Mouse (Mus musculus) embryonic facial prominence, embryonic 11.5 days (tissue): ENCODE results near the gene Pnpla6. TPM values are rescaled to one million over a fixed set of nuclear protein-coding genes. Genes with fewer than 3 reads are reported as not detected.

Experiments
- ATAC-seq: fragments of 200-750 bp; cut with Nextera tagmentation; replicated peaks from 2 replicates; pipeline ENCODE4 v1.8.0; 2017; ENCODE audit warnings: low read depth; ENCODE audit not compliant: insufficient number of reproducible peaks, low FRiP score, low TSS enrichment
- DNase-seq: peaks from one replicate; pipeline ENCODE4 v3.0.0-alpha.2; 2015; ENCODE audit warnings: low spot score
- H3K27ac ChIP-seq: fragments of 300-500 bp; sonication (generic); replicated peaks from 2 replicates; pipeline ENCODE4 v1.5.1; 2014; ENCODE audit warnings: mild to moderate bottlenecking, low read depth, low read length, control low read depth
- H3K27me3 ChIP-seq: fragments of 300-500 bp; sonication (generic); 2 replicates; pipeline ENCODE4 v1.6.1; 2014; ENCODE audit warnings: mild to moderate bottlenecking, low read length, moderate library complexity, mixed read lengths; ENCODE audit not compliant: control insufficient read depth, insufficient read depth
- H3K36me3 ChIP-seq: fragments of 300-500 bp; sonication (generic); replicated peaks from 2 replicates; pipeline ENCODE4 v1.6.1; 2014; ENCODE audit warnings: low read depth, mild to moderate bottlenecking, low read length, moderate library complexity, mixed read lengths; ENCODE audit not compliant: control insufficient read depth, insufficient read depth
- H3K4me1 ChIP-seq: fragments of 300-500 bp; sonication (generic); 2 replicates; pipeline ENCODE4 v1.6.1; 2014; ENCODE audit warnings: low read length, mixed read lengths; ENCODE audit not compliant: control insufficient read depth, insufficient read depth
- H3K4me2 ChIP-seq: fragments of 300-500 bp; sonication (generic); 2 replicates; pipeline ENCODE4 v1.6.1; 2014; ENCODE audit warnings: low read depth, mild to moderate bottlenecking, control low read depth, low read length, moderate library complexity
- H3K4me3 ChIP-seq: fragments of 300-500 bp; sonication (generic); 2 replicates; pipeline ENCODE4 v1.5.1; 2014; ENCODE audit warnings: low read depth, low read length, control low read depth
- H3K9ac ChIP-seq: fragments of 300-500 bp; sonication (generic); replicated peaks from 2 replicates; pipeline ENCODE4 v1.6.1; 2014; ENCODE audit warnings: mild to moderate bottlenecking, control low read depth, low read length
- H3K9me3 ChIP-seq: fragments of 300-500 bp; sonication (generic); replicated peaks from 2 replicates; pipeline ENCODE4 v1.6.1; 2016; ENCODE audit warnings: mild to moderate bottlenecking, low read length, inconsistent platforms, mixed read lengths; ENCODE audit not compliant: control insufficient read depth
- WGBS: fragments of 180-500 bp; shearing (Covaris S2); extraction: QIAGEN DNeasy Blood & Tissue Kit; methylation state at CpG from one replicate; pipeline ENCODE4 v1.1.7; 2014; 5-methylcytosine and 5-hydroxymethylcytosine counted together
- polyA plus RNA-seq: library from polyadenylated mRNA; unstranded; fragments of >200 nt; fragmentation: Nextera tagmentation; extraction: Ambion mirVana; gene quantifications from 2 replicates; pipeline ENCODE4 v1.2.1, GENCODE M21; 2014

Pnpla6 gene
- polyA plus RNA-seq, 1 experiment from 2014 or later = 17.5 TPM

- H3K27me3 ChIP-seq = no peaks in the 10 kb centered on the region
- H3K4me2 ChIP-seq = no peak overlapping the region
- WGBS = 93% methylated on average over 9 of the region's 9 CpGs
- H3K9me3 ChIP-seq = no peaks in the 10 kb centered on the region
- H3K36me3 ChIP-seq = peaks cover 1% of the 10 kb centered on the region; the same call in 1 of the 2 replicates
- H3K27ac ChIP-seq = no peak overlapping the region
- no peak overlapping the region for H3K4me3 ChIP-seq
- H3K4me1 ChIP-seq = no peaks in the 10 kb centered on the region
- H3K9ac ChIP-seq = no peak overlapping the region; the same call in 1 of the 2 replicates
- DNase-seq (no peak), ATAC-seq (no peak)
Measured at GRCm38 (mm10) chr8:3536940-3537339, 21.8 kb downstream of the Pnpla6 start.

- ATAC-seq (no peak), DNase-seq (no peak)
- 94% methylated on average over 26 of the region's 26 CpGs for WGBS
- Histone ChIP-seq H3K4me1 (no peaks in the 10 kb centered on the region), H3K27me3 (no peaks in the 10 kb centered on the region), H3K27ac (no peak overlapping the region), H3K9ac (no peak overlapping the region), H3K4me3 (no peak overlapping the region), H3K36me3 (no peaks in the 10 kb centered on the region; the same call in 1 of the 2 replicates), H3K4me2 (no peak overlapping the region), H3K9me3 (no peaks in the 10 kb centered on the region)
Measured at GRCm38 (mm10) chr8:3537666-3538065, 22.5 kb downstream of the Pnpla6 start.

- no peak overlapping the region for H3K4me3 ChIP-seq
- no peak overlapping the region for H3K27ac ChIP-seq
- DNase-seq = no peak
- H3K9ac ChIP-seq = no peak overlapping the region
- H3K27me3 ChIP-seq = no peaks in the 10 kb centered on the region
- WGBS = 88% methylated on average over 7 of the region's 7 CpGs
- H3K4me2 ChIP-seq = no peak overlapping the region
- no peaks in the 10 kb centered on the region; the same call in 1 of the 2 replicates for H3K36me3 ChIP-seq
- no peaks in the 10 kb centered on the region for H3K4me1 ChIP-seq
- ATAC-seq = no peak
- H3K9me3 ChIP-seq = no peaks in the 10 kb centered on the region
Measured at GRCm38 (mm10) chr8:3539146-3539545, 24.0 kb downstream of the Pnpla6 start.

GRCm38 (mm10) chr8:3540076-3540475, 24.9 kb downstream of the Pnpla6 start:
- no peaks in the 10 kb centered on the region for H3K9me3 ChIP-seq
- H3K4me1 ChIP-seq = no peaks in the 10 kb centered on the region
- no peak overlapping the region for H3K4me3 ChIP-seq
- WGBS = 91% methylated on average over 4 of the region's 4 CpGs
- ATAC-seq = no peak
- DNase-seq = no peak
- no peak overlapping the region for H3K9ac ChIP-seq
- H3K27ac ChIP-seq = no peak overlapping the region
- H3K27me3 ChIP-seq = no peaks in the 10 kb centered on the region
- H3K4me2 ChIP-seq = no peak overlapping the region
- H3K36me3 ChIP-seq = no peaks in the 10 kb centered on the region; the same call in 1 of the 2 replicates

GRCm38 (mm10) chr8:3546511-3546910, 31.3 kb downstream of the Pnpla6 start:
- 89% methylated on average over 2 of the region's 2 CpGs for WGBS
- H3K9ac ChIP-seq = no peak overlapping the region
- H3K4me3 ChIP-seq = no peak overlapping the region
- ATAC-seq = no peak
- H3K27me3 ChIP-seq = no peaks in the 10 kb centered on the region
- H3K36me3 ChIP-seq = no peaks in the 10 kb centered on the region
- DNase-seq = no peak
- no peaks in the 10 kb centered on the region for H3K9me3 ChIP-seq
- H3K4me2 ChIP-seq = no peak overlapping the region
- H3K4me1 ChIP-seq = no peaks in the 10 kb centered on the region
- H3K27ac ChIP-seq = no peak overlapping the region

- no peak for ATAC-seq
- Histone ChIP-seq H3K36me3 (no peaks in the 10 kb centered on the region), H3K27me3 (no peaks in the 10 kb centered on the region), H3K4me1 (no peaks in the 10 kb centered on the region), H3K4me2 (no peak overlapping the region), H3K4me3 (no peak overlapping the region), H3K27ac (no peak overlapping the region), H3K9ac (no peak overlapping the region), H3K9me3 (no peaks in the 10 kb centered on the region)
- WGBS = 85% methylated on average over 1 of the region's 1 CpGs
- no peak for DNase-seq
Measured at GRCm38 (mm10) chr8:3552240-3552639, 37.1 kb downstream of the Pnpla6 start.

- Histone ChIP-seq H3K9me3 (no peaks in the 10 kb centered on the region), H3K27ac (no peak overlapping the region), H3K4me1 (no peaks in the 10 kb centered on the region), H3K4me3 (no peak overlapping the region), H3K4me2 (no peak overlapping the region), H3K36me3 (no peaks in the 10 kb centered on the region), H3K9ac (no peak overlapping the region), H3K27me3 (no peaks in the 10 kb centered on the region)
- DNase-seq (no peak), ATAC-seq (peak; percentile 97)
- WGBS = 62% methylated on average over 4 of the region's 4 CpGs
Measured at GRCm38 (mm10) chr8:3556114-3556513, 40.9 kb downstream of the Pnpla6 start.

- WGBS = 2% methylated on average over 12 of the region's 12 CpGs
- DNase-seq = peak; percentile 60
- Histone ChIP-seq H3K27ac (no peak within 1 kb of the TSS), H3K4me2 (peak within 1 kb of the TSS; percentile 32), H3K9me3 (no peaks in the 10 kb centered on the region), H3K27me3 (no peaks in the 10 kb centered on the region), H3K9ac (peak within 1 kb of the TSS; percentile 41), H3K36me3 (no peaks in the 10 kb centered on the region), H3K4me1 (no peaks in the 10 kb centered on the region), H3K4me3 (peak within 1 kb of the TSS; percentile 9)
- peak; percentile 67; the same call in 1 of the 2 replicates for ATAC-seq
Measured at GRCm38 (mm10) chr8:3567641-3568371, 52.6 kb downstream of the Pnpla6 start, which contains the start of gene C330021F23Rik. Gene C330021F23Rik, plus strand, starts transcription at chr8:3567990.
